9 mouse cellular contexts compared by ENCODE assay signal in genomic region chr13:56159016-56159601, GRCm38 (mm10). TPM values are rescaled to one million over a fixed set of nuclear protein-coding genes. Genes with fewer than 3 reads are reported as not detected.
DNase-seq lines count a peak whose midpoint lies in the region; ATAC-seq and TF ChIP-seq lines count a peak whose summit lies in the region.
"Had no signal": no experiment of that assay in that cellular context is flagged by ENCODE, and none has a peak within 500 bp of the region (broad histone marks: within the 10 kb centered on the region; RNA-seq: fewer than 3 reads in every experiment).

No protein-coding gene starts in this region.

- 33% methylated on average over 14 of the region's 14 CpGs for WGBS in kidney, postnatal 0 days
- 4% methylated on average over 14 of the region's 14 CpGs for WGBS in bone marrow, adult 2 months
- 41% methylated on average over 14 of the region's 14 CpGs for WGBS in intestine, embryonic 16.5 days
- WGBS in hindbrain, embryonic 11.5 days: 71% methylated on average over 14 of the region's 14 CpGs
- WGBS in forebrain, embryonic 14.5 days: 78% methylated on average over 14 of the region's 14 CpGs

- no peak for TF ChIP-seq POLR2A in bone marrow, adult 2 months (IDR thresholded peaks at IDR 0.05; ENCODE audit: borderline replicate concordance, control insufficient read depth, low read depth, low read length)

- no peak overlapping the region for H3K27ac ChIP-seq in kidney, postnatal 0 days
- peak overlapping the region; percentile 31 for H3K27ac ChIP-seq in bone marrow, adult 2 months (ENCODE audit: control insufficient read depth, insufficient read depth, low read depth, low read length, poor library complexity)
- peak overlapping the region; percentile 79 for H3K27ac ChIP-seq in intestine, embryonic 16.5 days (ENCODE audit: low read length)
- no peak overlapping the region for H3K27ac ChIP-seq in hindbrain, embryonic 11.5 days (ENCODE audit: low read depth, low read length)
- H3K27ac ChIP-seq in forebrain, embryonic 14.5 days (ENCODE audit: low read depth, low read length): no peak overlapping the region

- H3K4me3 ChIP-seq in kidney, postnatal 0 days (replicated peaks; ENCODE audit: low read depth, low read length): no peak overlapping the region
- H3K4me3 ChIP-seq in bone marrow, adult 2 months (replicated peaks; ENCODE audit: control insufficient read depth, low read depth, low read length): no peak overlapping the region
- H3K4me3 ChIP-seq in intestine, embryonic 16.5 days (ENCODE audit: low read length): no peak overlapping the region
- H3K4me3 ChIP-seq in hindbrain, embryonic 11.5 days (ENCODE audit: low read depth, low read length): no peak overlapping the region
- H3K4me3 ChIP-seq in forebrain, embryonic 14.5 days (ENCODE audit: low read depth, low read length): no peak overlapping the region
- H3K4me3 ChIP-seq: myocyte had no signal

- 0 out of 2 replicates have a peak, but pooled peaks cover 8% of the 10 kb centered on the region for H3K4me1 ChIP-seq in kidney, postnatal 0 days (replicated peaks; ENCODE audit: insufficient read depth, low read length)
- peaks cover 13% of the 10 kb centered on the region for H3K4me1 ChIP-seq in bone marrow, adult 2 months (ENCODE audit: control insufficient read depth, insufficient read depth, low read length)
- H3K4me1 ChIP-seq in intestine, embryonic 16.5 days (ENCODE audit: control insufficient read depth, insufficient read depth, low read length): peaks cover 25% of the 10 kb centered on the region
- H3K4me1 ChIP-seq in hindbrain, embryonic 11.5 days (replicated peaks; ENCODE audit: control insufficient read depth, insufficient read depth, low read length): peaks cover 3% of the 10 kb centered on the region; the same call in 1 of the 2 replicates
- H3K4me1 ChIP-seq in forebrain, embryonic 14.5 days (ENCODE audit: control insufficient read depth, insufficient read depth, low read length): no peaks in the 10 kb centered on the region

- H3K9ac ChIP-seq in kidney, postnatal 0 days (ENCODE audit: low read depth, low read length): no peak overlapping the region
- peak overlapping the region; percentile 40; the same call in 1 of the 2 replicates for H3K9ac ChIP-seq in intestine, embryonic 16.5 days (ENCODE audit: low read depth, low read length)
- H3K9ac ChIP-seq in hindbrain, embryonic 11.5 days (ENCODE audit: low read depth, low read length): no peak overlapping the region
- H3K9ac ChIP-seq in forebrain, embryonic 14.5 days (ENCODE audit: low read length): no peak overlapping the region

- peak; percentile 37 for DNase-seq in kidney, postnatal 0 days (ENCODE audit: low spot score)
- DNase-seq in kidney, adult 11 months: no peak
- peak; percentile 70 for DNase-seq in splenic B cell, adult 2 months (ENCODE audit: low read depth, low spot score)
- DNase-seq in cerebellum, postnatal 25 days: no peak
- DNase-seq in hindbrain, embryonic 11.5 days (ENCODE audit: low spot score): no peak
- DNase-seq in forebrain, embryonic 14.5 days (ENCODE audit: low spot score): no peak

- H3K36me3 ChIP-seq in kidney, postnatal 0 days (ENCODE audit: insufficient read depth, low read length): no peaks in the 10 kb centered on the region
- no peaks in the 10 kb centered on the region for H3K36me3 ChIP-seq in intestine, embryonic 16.5 days (ENCODE audit: control insufficient read depth, insufficient read depth, low read length)
- no peaks in the 10 kb centered on the region for H3K36me3 ChIP-seq in splenic B cell, adult 2 months (ENCODE audit: control insufficient read depth, insufficient read depth, low read length, poor library complexity, severe bottlenecking)
- no peaks in the 10 kb centered on the region for H3K36me3 ChIP-seq in hindbrain, embryonic 11.5 days (ENCODE audit: control insufficient read depth, insufficient read depth, low read length)
- no peaks in the 10 kb centered on the region for H3K36me3 ChIP-seq in forebrain, embryonic 14.5 days (ENCODE audit: control insufficient read depth, insufficient read depth, low read length)

- peak; percentile 36; the same call in 1 of the 2 replicates for ATAC-seq in kidney, postnatal 0 days (replicated peaks; ENCODE audit: low FRiP score, low read depth)
- peak; percentile 88 for ATAC-seq in intestine, embryonic 16.5 days
- ATAC-seq in hindbrain, embryonic 11.5 days (ENCODE audit: low FRiP score): no peak
- ATAC-seq in forebrain, embryonic 14.5 days: no peak

- no peaks in the 10 kb centered on the region for H3K27me3 ChIP-seq in kidney, postnatal 0 days (ENCODE audit: insufficient read depth, low read length)
- H3K27me3 ChIP-seq in intestine, embryonic 16.5 days (replicated peaks; ENCODE audit: control insufficient read depth, insufficient read depth, low read length): no peaks in the 10 kb centered on the region
- H3K27me3 ChIP-seq in splenic B cell, adult 2 months (ENCODE audit: control insufficient read depth, insufficient read depth, low read length, poor library complexity, severe bottlenecking): no peaks in the 10 kb centered on the region
- H3K27me3 ChIP-seq in hindbrain, embryonic 11.5 days (ENCODE audit: control insufficient read depth, insufficient read depth, low read length): no peaks in the 10 kb centered on the region
- no peaks in the 10 kb centered on the region for H3K27me3 ChIP-seq in forebrain, embryonic 14.5 days (replicated peaks; ENCODE audit: control insufficient read depth, insufficient read depth, low read length)

- no peaks in the 10 kb centered on the region for H3K9me3 ChIP-seq in kidney, postnatal 0 days (replicated peaks; ENCODE audit: low read length)
- no peaks in the 10 kb centered on the region for H3K9me3 ChIP-seq in intestine, embryonic 16.5 days (ENCODE audit: control insufficient read depth, low read length)
- H3K9me3 ChIP-seq in hindbrain, embryonic 11.5 days (ENCODE audit: control insufficient read depth, low read length): no peaks in the 10 kb centered on the region
- no peaks in the 10 kb centered on the region for H3K9me3 ChIP-seq in forebrain, embryonic 14.5 days (replicated peaks; ENCODE audit: control insufficient read depth, low read length)

- no peak overlapping the region for H3K4me2 ChIP-seq in kidney, postnatal 0 days (ENCODE audit: low read length)
- H3K4me2 ChIP-seq in intestine, embryonic 16.5 days (ENCODE audit: low read depth, low read length): no peak overlapping the region
- H3K4me2 ChIP-seq in hindbrain, embryonic 11.5 days (replicated peaks; ENCODE audit: low read depth, low read length): no peak overlapping the region
- no peak overlapping the region for H3K4me2 ChIP-seq in forebrain, embryonic 14.5 days (ENCODE audit: low read length)

- TF ChIP-seq CTCF in kidney, postnatal 0 days (IDR thresholded peaks at IDR 0.05; ENCODE audit: low read depth): no peak
- TF ChIP-seq CTCF in bone marrow, adult 2 months (IDR thresholded peaks at IDR 0.05; ENCODE audit: control insufficient read depth, insufficient read depth, low read length): no peak

RNA-seq across cellular contexts. Expression of gene Tifab, which starts 19.6 kb away (rescaled TPM):
- 1.6 and 2.0 TPM in 2 replicates for polyA plus RNA-seq in kidney, postnatal 0 days (2015; fragmentation: Nextera tagmentation; extraction: Ambion mirVana)
- 22.4 and 70.7 TPM in 2 replicates for polyA plus RNA-seq in bone marrow, adult 2 months (2011; ENCODE audit: insufficient read depth, insufficient read length, low replicate concordance, missing spikeins)
- 4.8 and 4.9 TPM in 2 replicates for polyA plus RNA-seq in intestine, embryonic 16.5 days (2015; fragmentation: Nextera tagmentation; extraction: Ambion mirVana)
- polyA plus RNA-seq in hindbrain, embryonic 11.5 days (2014; fragmentation: Nextera tagmentation; extraction: Ambion mirVana): 0.45 and 0.71 TPM in 2 replicates
- 0.42 and 0.58 TPM in 2 replicates for polyA plus RNA-seq in forebrain, embryonic 14.5 days (2014; fragmentation: Nextera tagmentation; extraction: Ambion mirVana)
- polyA plus RNA-seq: myocyte had no signal

RNA-seq across cellular contexts. Expression of gene H2afy, which starts 22.9 kb away (rescaled TPM):
- 263 and 267 TPM in 2 replicates for polyA plus RNA-seq in kidney, postnatal 0 days (2015; fragmentation: Nextera tagmentation; extraction: Ambion mirVana)
- polyA plus RNA-seq in bone marrow, adult 2 months (2011; ENCODE audit: insufficient read depth, insufficient read length, low replicate concordance, missing spikeins): 99.1 and 137 TPM in 2 replicates
- 235 and 246 TPM in 2 replicates for polyA plus RNA-seq in intestine, embryonic 16.5 days (2015; fragmentation: Nextera tagmentation; extraction: Ambion mirVana)
- 578 and 619 TPM in 2 replicates for polyA plus RNA-seq in hindbrain, embryonic 11.5 days (2014; fragmentation: Nextera tagmentation; extraction: Ambion mirVana)
- 422 and 438 TPM in 2 replicates for polyA plus RNA-seq in forebrain, embryonic 14.5 days (2014; fragmentation: Nextera tagmentation; extraction: Ambion mirVana)

Comparison
In these comparisons a context has a peak if more than half of its experiments do, and no peak if none do; other contexts are left out.
1. DNase-seq: peak in kidney, postnatal 0 days (single experiment) and splenic B cell, adult 2 months (single experiment); none in kidney, adult 11 months (single experiment), cerebellum, postnatal 25 days (0 of 2), hindbrain, embryonic 11.5 days (single experiment) and forebrain, embryonic 14.5 days (single experiment).
2. ATAC-seq: peak in kidney, postnatal 0 days (single experiment) and intestine, embryonic 16.5 days (single experiment); none in hindbrain, embryonic 11.5 days (single experiment) and forebrain, embryonic 14.5 days (single experiment).
3. H3K27ac ChIP-seq: peak in bone marrow, adult 2 months (single experiment) and intestine, embryonic 16.5 days (single experiment); none in kidney, postnatal 0 days (single experiment), hindbrain, embryonic 11.5 days (single experiment) and forebrain, embryonic 14.5 days (single experiment).